Mouse (Mus musculus) hematopoietic stem cell, adult 5-6 weeks (primary cell): ENCODE results near the gene Mrps15. TPM values are rescaled to one million over a fixed set of nuclear protein-coding genes. Genes with fewer than 3 reads are reported as not detected.
A peak's percentile ranks its signal among the peaks of the same experiment; 100 is the strongest.

Source experiments
- ATAC-seq, 2 experiments: fragments of 125-278 bp in 1 of 2; replicated peaks in 1 of 2; 2 replicates each; pipeline ENCODE4 v1.8.0; 2016 to 2017; ENCODE audit warnings: inconsistent platforms in 2 of 2, mild to moderate bottlenecking in 2 of 2, moderate number of reproducible peaks in 2 of 2, low read depth in 1 of 2, moderate TSS enrichment in 1 of 2; ENCODE audit not compliant: low FRiP score in 2 of 2, poor library complexity in 2 of 2, severe bottlenecking in 2 of 2, insufficient read depth in 1 of 2, low TSS enrichment in 1 of 2
- total RNA-seq: library from RNA; stranded (forward); fragments of 172-1452, 232-1000 nt; gene quantifications from 2 replicates; pipeline ENCODE4 v1.2.3, GENCODE M21; 2017

The Mrps15 gene
- 46.5 and 48.0 TPM in 2 replicates for total RNA-seq

GRCm38 (mm10) chr4:126046851-126047585 is at the start of gene Mrps15:
Mrps15 (plus strand) TSS chr4:126046925.
- ATAC-seq: peak; percentile 97

DNA sequence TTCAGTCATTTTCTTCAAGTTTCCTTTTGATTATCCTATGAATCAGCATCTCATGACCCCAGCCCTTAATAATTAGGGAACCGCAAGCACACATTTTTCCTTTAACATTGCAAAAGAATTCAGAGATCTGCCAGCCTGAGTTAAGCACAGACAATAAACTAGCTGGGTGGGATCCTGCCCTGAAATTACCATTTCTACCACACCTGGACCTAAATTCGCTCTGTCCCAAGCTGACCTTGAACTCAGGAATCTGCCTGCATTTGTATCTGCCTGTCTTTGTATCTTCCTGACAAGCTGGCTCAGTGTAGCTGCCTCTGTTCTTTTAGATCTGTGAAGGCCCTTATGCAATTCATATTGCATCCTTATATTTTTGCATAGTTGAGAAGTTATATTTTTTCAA is 48.9 kb upstream of the Mrps15 start:
- ATAC-seq: no peak

DNA sequence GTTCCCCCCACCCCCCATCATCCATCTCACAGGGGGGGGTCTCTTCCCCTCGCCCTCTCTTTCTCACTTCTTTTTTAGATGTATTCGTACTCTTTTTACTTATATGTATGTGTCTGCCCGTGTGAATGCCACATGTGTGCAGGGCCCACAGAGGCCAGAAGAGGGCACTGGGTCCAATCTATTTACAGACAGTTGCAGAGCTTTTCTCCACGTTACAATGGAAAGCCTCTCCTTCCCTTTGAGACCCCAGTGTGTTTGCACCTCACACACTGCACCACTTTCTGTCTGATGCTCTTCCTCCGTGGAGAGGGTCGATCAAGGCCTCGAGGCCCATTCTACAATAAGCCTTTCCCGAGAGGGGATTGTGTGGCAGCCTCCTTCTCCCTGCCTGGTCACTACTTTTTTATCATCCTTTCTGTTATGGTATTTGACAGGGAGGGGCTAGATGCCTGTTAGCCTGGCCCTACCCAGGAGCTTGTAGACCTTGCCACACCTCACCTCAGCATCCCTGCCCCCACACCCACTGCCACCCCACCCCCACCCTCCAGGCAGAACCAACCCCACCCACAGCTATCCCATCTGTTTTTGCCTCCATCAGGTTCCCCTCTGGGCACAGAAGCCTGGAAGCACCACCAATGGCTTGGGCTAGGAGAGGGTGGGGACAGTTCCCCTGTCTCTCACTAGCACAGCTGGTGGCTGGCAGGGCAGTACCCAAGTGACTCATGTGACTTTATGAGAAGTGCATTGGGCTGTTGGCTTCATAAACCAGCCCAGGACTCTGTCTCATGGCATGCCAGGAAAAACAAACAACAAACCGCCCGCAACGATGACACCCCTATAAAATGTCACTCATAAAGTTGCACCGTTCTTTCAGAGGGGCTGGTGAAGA is 45.2 kb upstream of the Mrps15 start:
- ATAC-seq: no peak

DNA sequence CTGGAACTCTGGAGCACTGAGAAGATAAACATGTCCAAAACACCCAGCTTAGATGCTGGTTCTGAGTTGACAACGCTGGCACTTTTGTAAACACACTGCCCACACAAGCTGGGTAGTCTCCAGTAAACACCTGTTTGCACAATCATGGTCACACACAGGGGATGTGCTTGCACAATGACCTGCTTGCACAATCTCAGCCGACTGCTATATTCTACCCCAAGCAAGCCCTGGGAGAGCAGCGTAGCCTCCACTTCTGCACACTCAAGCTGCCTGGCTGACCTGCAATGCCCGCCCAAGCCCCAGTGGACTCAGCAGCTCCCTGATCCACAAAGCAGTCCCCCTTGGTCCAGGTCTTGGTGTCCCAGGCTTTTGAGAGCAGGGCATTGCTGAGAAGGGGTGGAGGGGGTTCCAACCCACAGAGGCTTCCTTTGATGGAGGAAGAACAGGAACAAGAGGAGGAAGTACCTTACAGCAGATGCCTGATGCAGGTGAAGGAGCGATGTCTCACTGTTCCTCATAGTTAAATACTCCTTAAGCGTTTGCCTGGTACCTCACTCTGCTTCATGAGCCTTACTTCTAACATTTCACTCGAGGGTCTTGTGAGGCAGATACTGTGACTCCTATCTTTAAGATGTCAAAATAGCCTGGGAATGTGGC is 28.9 kb upstream of the Mrps15 start:
- ATAC-seq: peak; percentile 42 to 60; a peak in 2 of 4 replicates

GRCm38 (mm10) chr4:126018966-126019538 is 27.7 kb upstream of the Mrps15 start:
- ATAC-seq: no peak

DNA sequence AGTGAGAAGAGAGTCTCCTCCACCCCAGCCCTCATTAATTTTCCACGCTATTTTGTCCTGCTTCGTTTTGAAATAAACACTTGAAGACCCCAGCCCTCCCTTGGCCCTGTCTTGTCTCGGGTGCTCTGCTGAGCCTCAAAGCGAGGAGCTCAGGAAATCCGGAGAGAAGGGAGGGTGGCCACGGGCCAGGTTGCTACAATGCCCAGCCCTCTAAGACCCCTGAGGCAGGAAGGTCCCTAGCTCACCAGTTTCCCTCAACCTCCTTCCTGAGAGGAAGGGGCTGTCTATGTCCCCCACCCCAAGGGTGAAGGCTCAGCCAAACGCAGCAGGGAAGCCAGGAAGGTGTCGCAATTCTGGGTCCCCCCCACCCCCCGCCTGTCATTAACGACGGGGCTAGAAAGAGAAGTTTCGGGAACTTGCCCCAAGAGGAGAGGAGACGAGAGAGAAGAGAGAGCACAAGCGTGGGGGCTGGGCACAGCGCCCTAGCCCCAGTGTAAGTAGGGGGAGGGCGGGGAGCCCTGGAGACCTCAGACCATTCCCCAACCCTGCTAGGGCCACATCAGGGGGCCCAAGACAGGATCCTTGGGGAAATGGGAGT is 22.3 kb upstream of the Mrps15 start, which contains the start of gene Csf3r:
Csf3r (plus strand) TSS at position 248 of the 598 bp plus-strand sequence.
- ATAC-seq: peak; percentile 44 to 52; a peak in 3 of 4 replicates

DNA sequence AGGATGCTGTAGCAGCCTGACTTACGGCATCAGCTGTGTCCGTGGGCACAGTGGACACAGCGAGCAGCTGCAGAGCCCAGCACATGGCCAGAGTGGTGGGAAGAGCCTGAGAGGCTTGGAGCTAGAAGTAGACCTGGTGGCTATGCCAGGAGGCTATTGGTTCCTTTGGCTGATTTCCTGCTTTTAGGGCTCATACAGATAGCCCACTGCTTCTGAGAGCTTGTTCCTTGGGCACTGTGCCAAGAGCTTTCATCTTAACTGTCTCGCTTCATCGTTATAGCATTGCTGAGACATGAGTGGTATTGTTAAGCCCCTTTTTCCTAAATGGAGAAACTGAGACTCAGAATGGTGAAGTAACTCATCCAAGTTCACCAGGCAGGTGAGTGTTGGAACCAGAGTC is 20.9 kb upstream of the Mrps15 start:
- ATAC-seq: no peak

- ATAC-seq: peak in 1 of 2 experiments; percentile 39; a peak in 1 of 4 replicates
Observed at GRCm38 (mm10) chr4:126027980-126028379, 18.7 kb upstream of the Mrps15 start.

GRCm38 (mm10) chr4:126029042-126029441 is 17.7 kb upstream of the Mrps15 start:
- no peak for ATAC-seq

GRCm38 (mm10) chr4:126030705-126031104 is 16.0 kb upstream of the Mrps15 start:
- no peak for ATAC-seq

- no peak for ATAC-seq
Observed at GRCm38 (mm10) chr4:126035413-126035812, 11.3 kb upstream of the Mrps15 start.

DNA sequence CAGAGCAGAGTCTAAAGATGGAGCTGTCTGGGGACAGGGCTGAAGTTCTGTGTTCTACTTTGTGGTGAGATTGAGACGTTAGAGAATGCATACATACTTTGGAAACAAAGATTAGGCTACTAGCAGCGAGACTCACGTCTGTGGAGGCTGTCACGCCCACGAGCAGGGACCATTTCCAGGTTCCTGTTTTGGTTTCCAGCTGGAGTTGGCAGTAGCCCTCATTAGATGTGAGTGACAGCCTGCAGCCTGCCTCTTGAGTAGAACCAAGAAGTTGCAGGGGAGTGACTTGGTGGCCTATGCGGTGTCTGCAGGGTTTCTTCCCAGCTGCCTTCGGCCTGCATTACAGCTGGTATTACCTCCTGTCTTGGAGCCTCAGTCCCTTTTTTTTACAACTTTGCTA is 4.9 kb downstream of the Mrps15 start:
- ATAC-seq: no peak

DNA sequence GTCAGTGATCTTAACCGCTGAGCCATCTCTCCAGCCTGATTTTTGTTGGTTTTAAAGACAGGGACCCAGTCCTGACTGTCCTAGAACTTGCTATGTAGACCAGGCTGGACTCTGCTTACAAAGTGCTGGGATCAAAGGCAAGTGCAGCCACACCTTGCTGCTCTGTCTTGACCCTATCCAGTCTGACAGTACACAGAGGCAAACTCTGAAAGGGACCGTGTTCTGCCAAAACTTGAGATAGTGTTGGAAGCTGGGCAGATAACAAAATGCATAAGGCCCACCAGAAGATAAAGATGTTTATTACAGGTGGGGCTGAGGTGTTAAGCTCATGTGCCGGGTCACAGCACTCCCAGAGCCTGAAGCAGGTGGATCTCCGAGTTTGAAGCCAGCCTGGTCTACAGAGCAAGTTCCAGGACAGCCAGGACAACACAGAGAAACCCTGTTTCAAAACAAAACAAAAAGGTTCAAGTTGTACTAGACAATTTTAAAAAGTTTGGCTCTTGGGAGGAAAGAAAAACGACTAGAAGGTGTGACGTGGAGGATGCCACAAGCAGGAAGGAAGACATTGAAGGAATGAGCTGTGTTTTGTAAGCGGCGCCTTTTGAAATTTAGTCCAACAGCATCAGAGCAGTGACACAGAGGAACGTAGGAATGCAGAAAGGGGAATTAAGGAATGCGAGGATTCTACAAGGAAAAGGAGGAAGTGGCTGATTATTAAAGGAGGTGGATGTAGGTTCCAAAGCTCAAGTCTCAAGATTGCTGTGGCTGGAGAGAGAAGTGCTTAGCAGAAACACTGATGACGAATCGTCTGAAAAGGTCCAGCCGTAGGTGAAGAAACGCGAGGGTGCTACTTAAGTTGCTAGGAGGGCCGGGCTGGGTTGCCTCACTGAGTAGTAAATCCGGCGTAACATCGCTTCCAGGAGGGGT is 10.7 kb downstream of the Mrps15 start:
- peak; percentile 34 to 38; a peak in 3 of 4 replicates for ATAC-seq

- ATAC-seq: peak; percentile 98 to 99
Observed at GRCm38 (mm10) chr4:126058134-126058996, 11.6 kb downstream of the Mrps15 start, which contains the start of gene Oscp1. Oscp1 (plus strand) TSS chr4:126058565.

DNA sequence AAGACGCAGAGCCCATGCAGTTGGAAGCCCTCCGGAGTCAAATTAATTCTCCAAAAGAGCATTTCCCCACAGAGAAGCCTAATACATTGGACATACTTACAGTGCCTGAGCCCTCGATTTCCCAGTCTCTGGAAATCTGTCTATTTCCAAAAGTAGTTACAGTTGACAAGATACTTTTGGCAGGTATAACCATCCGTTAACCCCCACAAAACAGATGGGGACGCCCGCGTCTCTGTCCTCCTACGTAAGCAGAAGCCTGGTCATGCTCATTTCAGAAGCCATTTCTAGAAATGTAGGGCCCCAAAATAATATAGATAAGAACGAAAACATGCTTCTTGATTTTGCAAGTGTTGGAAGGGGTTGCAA is 12.3 kb downstream of the Mrps15 start:
- no peak for ATAC-seq
